Mouse (Mus musculus) ovary, adult 18-20 months (tissue): ENCODE measurements around the gene Zfp335.

Source experiments
- DNase-seq: peaks from one replicate; pipeline ENCODE4 v3.0.0; 2022; ENCODE audit warnings: low spot score, mixed read lengths

Gene Zfp335

DNA sequence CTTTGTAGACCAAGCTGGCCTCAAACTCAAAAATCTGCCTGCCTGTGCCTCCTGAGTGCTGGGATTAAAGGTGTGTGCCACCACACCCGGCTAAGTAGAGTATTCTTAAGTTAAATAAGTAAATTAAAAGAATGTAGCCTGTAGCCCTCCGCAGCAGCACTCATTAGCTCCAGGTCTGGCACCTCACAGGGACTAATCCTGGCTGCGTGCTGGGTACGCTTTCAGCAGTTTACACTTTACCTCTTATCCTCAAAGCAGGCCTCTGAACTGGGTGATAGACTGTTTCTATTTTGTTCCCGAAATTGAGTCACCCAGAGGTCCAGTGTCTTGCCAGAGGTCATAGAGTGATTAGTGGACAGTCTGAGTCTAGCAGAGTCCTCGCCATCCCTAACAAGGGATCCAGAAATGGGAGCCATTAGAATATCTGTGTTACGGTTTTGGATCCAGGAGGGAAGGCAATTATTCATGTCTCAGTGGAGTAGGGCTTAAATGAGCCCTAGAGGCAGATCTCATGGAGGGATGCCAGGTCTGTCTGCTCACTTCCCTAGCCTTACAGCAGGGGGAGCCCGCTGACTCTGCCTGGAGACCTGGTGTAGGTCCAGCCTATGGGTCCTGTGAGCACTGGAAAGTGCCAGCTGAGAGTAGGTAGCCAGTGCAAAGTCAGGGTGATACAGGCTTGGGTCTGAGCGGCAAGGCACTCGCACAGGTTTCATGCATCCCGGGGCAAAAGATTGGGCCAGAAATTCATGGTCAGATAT lies 12.7 kb upstream of the Zfp335 start:
- DNase-seq, result peak; percentile 70

- no peak for DNase-seq
Observed at GRCm38 (mm10) chr2:164923291-164923690, 11.7 kb upstream of the Zfp335 start.

GRCm38 (mm10) chr2:164921984-164922383 lies 10.4 kb upstream of the Zfp335 start:
- DNase-seq, result no peak

DNA sequence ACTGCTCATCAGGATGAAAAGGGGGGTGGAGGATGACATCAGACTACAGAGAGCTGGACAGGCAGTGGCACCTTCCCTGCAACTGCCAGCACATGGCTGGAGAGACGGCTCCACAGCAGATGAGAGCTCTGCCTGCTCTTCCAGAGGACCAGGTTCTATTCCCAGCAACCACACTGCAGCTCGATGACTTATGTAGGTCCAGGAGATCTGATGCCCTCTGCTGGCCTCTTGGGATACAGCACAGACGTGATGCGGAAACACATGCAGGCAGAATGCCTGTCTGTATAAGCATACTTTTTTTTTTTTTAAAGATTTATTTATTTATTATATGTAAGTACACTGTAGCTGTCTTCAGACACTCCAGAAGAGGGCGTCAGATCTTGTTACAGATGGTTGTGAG lies 6.8 kb upstream of the Zfp335 start:
- DNase-seq, result no peak

- no peak for DNase-seq
Observed at GRCm38 (mm10) chr2:164917371-164917770, 5.8 kb upstream of the Zfp335 start.

GRCm38 (mm10) chr2:164916820-164917219 lies 5.3 kb upstream of the Zfp335 start:
- DNase-seq, result no peak

GRCm38 (mm10) chr2:164913428-164913786 lies 1.9 kb upstream of the Zfp335 start:
- no peak for DNase-seq

DNA sequence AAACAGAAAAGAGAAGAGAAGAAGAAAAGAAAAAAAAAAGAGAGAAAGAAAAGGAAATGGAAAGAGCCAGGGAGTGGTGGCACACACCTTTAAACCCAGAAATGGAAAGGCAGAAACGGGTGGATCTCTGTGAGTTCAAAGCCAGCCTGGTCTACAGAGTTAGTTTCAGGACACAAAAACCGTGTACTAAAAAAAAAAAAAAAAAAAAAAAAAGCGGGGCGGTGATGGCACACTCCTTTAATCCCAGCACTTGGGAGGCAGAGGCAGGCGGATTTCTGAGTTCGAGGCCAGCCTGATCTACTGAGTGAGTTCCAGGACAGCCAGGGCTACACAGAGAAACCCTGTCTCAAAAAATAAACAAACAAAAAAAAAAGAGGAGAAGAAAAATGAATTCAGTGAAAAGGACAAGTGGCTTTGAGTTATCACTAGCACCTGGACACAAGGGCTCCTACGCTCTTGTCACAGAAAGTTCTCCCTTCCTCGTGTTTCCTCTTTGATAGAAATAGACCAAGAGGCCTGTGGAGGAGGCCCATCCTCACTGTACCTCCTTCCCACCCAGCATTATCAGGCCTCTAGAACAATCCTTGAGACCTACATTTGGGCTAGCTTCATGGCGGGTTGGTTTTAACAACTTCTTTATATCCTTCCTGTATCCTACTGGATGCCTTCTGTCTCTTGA lies 1.3 kb upstream of the Zfp335 start:
- DNase-seq, result no peak

GRCm38 (mm10) chr2:164912151-164912550 lies 594 bp upstream of the Zfp335 start:
- peak; percentile 44 for DNase-seq

GRCm38 (mm10) chr2:164910360-164911061 lies 1.0 kb downstream of the Zfp335 start:
- DNase-seq, result no peak

- DNase-seq, result no peak
Observed at GRCm38 (mm10) chr2:164909542-164909941, 2.0 kb downstream of the Zfp335 start.

- no peak for DNase-seq
Observed at GRCm38 (mm10) chr2:164909100-164909499, 2.5 kb downstream of the Zfp335 start.

DNA sequence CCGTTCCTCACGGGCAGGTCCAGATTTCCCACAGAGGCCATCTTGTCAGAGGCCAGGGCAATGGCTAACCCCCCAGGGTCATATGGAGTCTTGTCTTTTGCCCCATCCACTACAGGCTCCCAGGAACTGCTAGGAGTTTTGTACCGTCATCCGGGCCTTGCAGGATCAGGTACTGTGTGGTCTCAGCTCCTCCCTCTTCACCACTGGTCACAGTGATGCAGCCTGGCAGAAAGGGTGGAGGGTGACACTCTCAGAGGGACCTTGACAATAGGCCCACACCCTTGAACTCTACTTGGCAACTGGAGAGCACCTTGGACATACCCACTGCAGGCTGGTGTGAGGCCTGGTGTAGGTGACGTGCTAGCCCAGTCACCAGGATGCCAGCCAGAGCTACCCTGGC lies 3.5 kb downstream of the Zfp335 start:
- no peak for DNase-seq

DNA sequence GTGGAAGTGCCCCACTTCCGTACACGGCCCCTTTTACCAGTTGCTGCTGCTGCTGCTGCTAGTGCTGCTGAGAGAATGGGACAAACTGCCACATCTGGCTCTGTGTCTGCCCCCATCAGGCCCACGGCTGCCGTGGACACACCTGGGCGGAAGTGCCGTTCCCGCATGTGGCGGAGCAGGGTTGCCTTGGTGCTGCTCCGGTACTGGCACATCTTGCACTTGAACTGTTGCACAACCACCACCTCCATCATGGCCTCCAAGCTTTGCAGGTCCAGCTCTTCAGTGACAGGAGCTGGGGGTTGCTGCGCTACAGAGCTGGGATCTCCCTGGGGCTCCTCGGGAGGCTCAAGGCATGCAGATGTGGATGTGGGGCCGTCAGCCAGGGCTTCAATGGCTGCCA lies 4.0 kb downstream of the Zfp335 start:
- DNase-seq, result no peak

- DNase-seq, result no peak
Observed at GRCm38 (mm10) chr2:164906071-164906470, 5.5 kb downstream of the Zfp335 start.

DNA sequence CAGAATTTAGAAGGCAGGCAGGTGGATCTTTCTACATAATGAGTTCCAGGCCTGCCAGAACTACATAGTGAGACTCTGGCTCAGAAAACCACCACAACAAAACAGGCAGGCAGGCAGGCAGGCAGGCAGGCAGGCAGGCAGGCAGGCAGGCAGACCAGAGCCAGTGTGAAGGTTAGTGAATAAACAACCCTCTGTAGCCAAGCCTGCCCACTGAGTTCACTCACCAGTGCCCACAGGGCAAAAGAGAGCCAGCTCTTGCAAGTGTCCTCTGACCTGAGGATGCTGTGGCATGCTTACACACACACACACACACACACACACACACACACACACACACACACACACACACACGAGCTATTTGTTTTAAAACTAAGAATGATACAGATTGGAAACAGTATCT lies 8.1 kb downstream of the Zfp335 start:
- no peak for DNase-seq

- no peak for DNase-seq
Observed at GRCm38 (mm10) chr2:164901380-164901779, 10.2 kb downstream of the Zfp335 start.

DNA sequence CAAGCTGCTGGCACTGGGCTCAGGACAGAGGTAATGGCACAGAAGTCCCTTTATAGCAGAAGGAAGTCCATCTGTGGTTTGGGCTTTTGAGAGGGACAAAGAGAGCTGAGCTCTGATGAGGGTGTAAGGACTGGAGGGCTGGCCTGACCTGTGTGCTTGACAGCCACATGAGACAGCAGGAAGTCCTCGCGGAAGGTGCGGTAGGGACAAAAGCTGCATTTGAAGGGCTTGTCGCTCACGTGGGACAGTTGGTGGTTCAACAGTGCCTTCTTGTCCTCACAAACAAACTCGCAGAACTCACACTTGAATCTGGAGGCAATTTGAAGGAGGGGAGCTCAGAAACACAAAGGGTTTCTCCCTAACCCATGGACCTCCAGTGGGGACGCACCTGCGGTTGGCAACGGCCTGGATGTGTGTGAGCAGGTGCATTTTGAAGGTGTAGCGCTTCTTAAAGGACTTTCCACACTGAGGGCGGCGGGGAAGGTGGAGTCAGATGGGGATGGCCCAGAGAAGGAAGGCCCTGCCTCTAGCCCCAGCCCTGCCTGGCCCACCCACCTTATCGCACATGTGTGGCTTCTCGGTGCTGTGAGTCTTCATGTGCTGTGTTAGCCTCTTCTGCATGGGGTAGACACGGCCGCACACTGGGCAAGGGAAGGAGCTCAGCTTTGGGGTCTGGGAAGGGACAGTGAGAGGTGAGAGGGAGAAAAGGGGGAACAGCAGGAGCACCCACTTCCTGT lies 11.7 kb downstream of the Zfp335 start:
- no peak for DNase-seq

DNA sequence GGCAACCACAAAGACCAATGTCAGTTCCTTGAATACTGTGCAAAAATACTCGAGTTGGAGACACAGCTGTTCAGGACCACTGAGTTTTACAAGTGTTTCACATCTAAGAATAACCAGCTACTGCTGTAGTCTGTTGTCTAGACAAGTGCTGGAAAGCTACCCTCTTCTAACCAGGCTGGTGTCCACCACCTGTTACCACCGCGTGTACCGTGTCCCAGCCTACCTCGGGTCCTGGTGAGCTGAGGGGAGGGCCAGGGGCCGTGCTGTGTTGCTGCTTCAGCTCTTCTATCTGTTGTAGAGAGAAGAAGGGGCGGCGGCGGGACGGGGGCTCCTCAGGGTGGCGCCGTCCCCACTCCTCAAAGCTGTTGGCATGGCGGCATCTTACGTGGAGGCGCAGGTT lies 12.5 kb downstream of the Zfp335 start:
- no peak for DNase-seq

DNA sequence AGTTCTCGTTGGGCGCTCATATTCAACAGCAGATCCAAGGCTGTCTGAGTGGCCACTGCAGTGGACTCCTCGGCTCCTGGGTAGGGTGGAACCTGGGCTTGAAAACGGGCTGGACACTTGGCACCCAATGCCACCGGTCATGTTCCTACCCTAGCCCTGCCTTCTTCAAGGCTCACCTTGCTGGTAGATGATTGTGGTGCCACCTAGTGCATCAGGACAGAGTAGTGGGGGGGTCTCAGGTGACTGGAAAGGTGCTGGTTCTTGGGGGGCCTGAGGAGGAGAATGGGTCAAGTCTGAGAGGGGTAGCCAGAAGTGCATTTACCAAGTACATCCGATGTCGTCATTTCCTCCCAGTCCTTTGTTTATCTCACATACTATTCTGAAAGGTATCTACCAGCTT lies 13.5 kb downstream of the Zfp335 start:
- no peak for DNase-seq

GRCm38 (mm10) chr2:164895885-164896284 lies 15.7 kb downstream of the Zfp335 start:
- no peak for DNase-seq

- no peak for DNase-seq
Observed at GRCm38 (mm10) chr2:164894644-164895043, 16.9 kb downstream of the Zfp335 start.
